ENCODE assay signal across 17 mouse cellular contexts in genomic region chr5:140661427-140661826, GRCm38 (mm10). TPM values are rescaled to one million over a fixed set of nuclear protein-coding genes. Genes with fewer than 3 reads are reported as not detected.
DNase-seq lines count a peak whose midpoint lies in the region; ATAC-seq lines count a peak whose summit lies in the region.
"Had no signal": no experiment of that assay in that cellular context is flagged by ENCODE, and none has a peak within 500 bp of the region (broad histone marks: within the 10 kb centered on the region; RNA-seq: fewer than 3 reads in every experiment).

No protein-coding gene starts in this region.

- no peak overlapping the region for H3K4me3 ChIP-seq in heart, embryonic 15.5 days
- no peak overlapping the region for H3K4me3 ChIP-seq in midbrain, embryonic 16.5 days (ENCODE audit: low read depth, low read length)
- no peak overlapping the region for H3K4me3 ChIP-seq in midbrain, embryonic 10.5 days
- no peak overlapping the region for H3K4me3 ChIP-seq in forebrain, embryonic 12.5 days (replicated peaks)
- H3K4me3 ChIP-seq in intestine, embryonic 15.5 days (replicated peaks), result no peak overlapping the region
- H3K4me3 ChIP-seq in embryonic facial prominence, embryonic 10.5 days, result no peak overlapping the region
- H3K4me3 ChIP-seq: gastrocnemius, adult 2 months; limb, embryonic 15.5 days; megakaryocyte, embryonic 14.5 days had no signal

- peaks cover 37% of the 10 kb centered on the region for H3K4me1 ChIP-seq in heart, embryonic 15.5 days (replicated peaks)
- peaks cover 22% of the 10 kb centered on the region for H3K4me1 ChIP-seq in midbrain, embryonic 16.5 days (ENCODE audit: control insufficient read depth, insufficient read depth, low read length)
- peaks cover 15% of the 10 kb centered on the region for H3K4me1 ChIP-seq in midbrain, embryonic 10.5 days
- H3K4me1 ChIP-seq in forebrain, embryonic 12.5 days, result peaks cover 49% of the 10 kb centered on the region
- H3K4me1 ChIP-seq in intestine, embryonic 15.5 days (replicated peaks), result peaks cover 43% of the 10 kb centered on the region
- H3K4me1 ChIP-seq in embryonic facial prominence, embryonic 10.5 days, result peaks cover 36% of the 10 kb centered on the region

- peak overlapping the region; percentile 19 for H3K4me2 ChIP-seq in heart, embryonic 15.5 days
- H3K4me2 ChIP-seq in midbrain, embryonic 16.5 days (ENCODE audit: low read length), result no peak overlapping the region
- H3K4me2 ChIP-seq in forebrain, embryonic 12.5 days, result no peak overlapping the region
- 0 out of 2 replicates have a peak overlapping the region, but pooled peaks have one; percentile 1 for H3K4me2 ChIP-seq in intestine, embryonic 15.5 days (replicated peaks)
- H3K4me2 ChIP-seq: limb, embryonic 15.5 days had no signal

- no peaks in the 10 kb centered on the region for H3K36me3 ChIP-seq in heart, embryonic 15.5 days
- peaks cover 5% of the 10 kb centered on the region; the same call in 1 of the 2 replicates for H3K36me3 ChIP-seq in midbrain, embryonic 16.5 days (ENCODE audit: control insufficient read depth, insufficient read depth, low read length)
- peaks cover 13% of the 10 kb centered on the region for H3K36me3 ChIP-seq in midbrain, embryonic 10.5 days
- 0 out of 2 replicates have a peak, but pooled peaks cover 12% of the 10 kb centered on the region for H3K36me3 ChIP-seq in forebrain, embryonic 12.5 days (replicated peaks)
- no peaks in the 10 kb centered on the region for H3K36me3 ChIP-seq in intestine, embryonic 15.5 days
- peaks cover 8% of the 10 kb centered on the region for H3K36me3 ChIP-seq in embryonic facial prominence, embryonic 10.5 days (replicated peaks)

- WGBS in heart, embryonic 15.5 days, result 46% methylated on average over 8 of the region's 8 CpGs
- WGBS in midbrain, embryonic 16.5 days, result 70% methylated on average over 8 of the region's 8 CpGs
- WGBS in midbrain, embryonic 10.5 days, result 84% methylated on average over 8 of the region's 8 CpGs
- WGBS in forebrain, embryonic 12.5 days, result 76% methylated on average over 8 of the region's 8 CpGs
- 50% methylated on average over 8 of the region's 8 CpGs for WGBS in intestine, embryonic 15.5 days
- 76% methylated on average over 8 of the region's 8 CpGs for WGBS in embryonic facial prominence, embryonic 10.5 days

- no peaks in the 10 kb centered on the region for H3K9me3 ChIP-seq in heart, embryonic 15.5 days (replicated peaks)
- H3K9me3 ChIP-seq in midbrain, embryonic 16.5 days (replicated peaks; ENCODE audit: control insufficient read depth, low read length, poor library complexity, severe bottlenecking), result no peaks in the 10 kb centered on the region
- H3K9me3 ChIP-seq in midbrain, embryonic 10.5 days (replicated peaks), result no peaks in the 10 kb centered on the region
- H3K9me3 ChIP-seq in forebrain, embryonic 12.5 days, result no peaks in the 10 kb centered on the region
- H3K9me3 ChIP-seq in intestine, embryonic 15.5 days, result no peaks in the 10 kb centered on the region
- no peaks in the 10 kb centered on the region for H3K9me3 ChIP-seq in embryonic facial prominence, embryonic 10.5 days
- H3K9me3 ChIP-seq: limb, embryonic 15.5 days; megakaryocyte, embryonic 14.5 days had no signal

- peak overlapping the region; percentile 57; the same call in 1 of the 2 replicates for H3K27ac ChIP-seq in heart, embryonic 15.5 days
- H3K27ac ChIP-seq in midbrain, embryonic 16.5 days (ENCODE audit: low read length), result peak overlapping the region; percentile 57
- no peak overlapping the region for H3K27ac ChIP-seq in midbrain, embryonic 10.5 days (replicated peaks)
- peak overlapping the region; percentile 78 for H3K27ac ChIP-seq in forebrain, embryonic 12.5 days
- peak overlapping the region; percentile 44; the same call in 1 of the 2 replicates for H3K27ac ChIP-seq in intestine, embryonic 15.5 days
- H3K27ac ChIP-seq in embryonic facial prominence, embryonic 10.5 days (replicated peaks), result no peak overlapping the region
- H3K27ac ChIP-seq: gastrocnemius, adult 2 months; limb, embryonic 15.5 days had no signal

- H3K9ac ChIP-seq in heart, embryonic 15.5 days, result 0 out of 2 replicates have a peak overlapping the region, but pooled peaks have one; percentile 1
- H3K9ac ChIP-seq in midbrain, embryonic 16.5 days (ENCODE audit: low read depth, low read length), result no peak overlapping the region
- H3K9ac ChIP-seq in forebrain, embryonic 12.5 days, result no peak overlapping the region; the same call in 1 of the 2 replicates
- no peak overlapping the region for H3K9ac ChIP-seq in intestine, embryonic 15.5 days
- H3K9ac ChIP-seq: limb, embryonic 15.5 days; liver, postnatal 0 days had no signal

- no peak for ATAC-seq in heart, embryonic 15.5 days (replicated peaks; ENCODE audit: insufficient number of reproducible peaks, insufficient read depth, low FRiP score, low read depth)
- no peak for ATAC-seq in midbrain, embryonic 16.5 days
- ATAC-seq in forebrain, embryonic 12.5 days (ENCODE audit: low FRiP score), result no peak
- ATAC-seq in intestine, embryonic 15.5 days, result no peak
- ATAC-seq: hindbrain, embryonic 16.5 days; liver, postnatal 0 days had no signal

- no peaks in the 10 kb centered on the region for H3K27me3 ChIP-seq in heart, embryonic 15.5 days
- no peaks in the 10 kb centered on the region for H3K27me3 ChIP-seq in midbrain, embryonic 16.5 days (ENCODE audit: control insufficient read depth, insufficient read depth, low read depth, low read length)
- no peaks in the 10 kb centered on the region for H3K27me3 ChIP-seq in midbrain, embryonic 10.5 days (ENCODE audit: low read depth, poor library complexity, severe bottlenecking)
- no peaks in the 10 kb centered on the region for H3K27me3 ChIP-seq in forebrain, embryonic 12.5 days
- no peaks in the 10 kb centered on the region for H3K27me3 ChIP-seq in intestine, embryonic 15.5 days (replicated peaks)
- peaks cover 12% of the 10 kb centered on the region; the same call in 1 of the 2 replicates for H3K27me3 ChIP-seq in embryonic facial prominence, embryonic 10.5 days (replicated peaks; ENCODE audit: low read depth, poor library complexity, severe bottlenecking)
- H3K27me3 ChIP-seq: limb, embryonic 15.5 days had no signal

- DNase-seq in heart, postnatal 4 days, result no peak
- no peak for DNase-seq in midbrain, embryonic 10.5 days (ENCODE audit: low spot score)
- no peak for DNase-seq in cerebellum, postnatal 4 days (ENCODE audit: low spot score in 2 of 2)
- no peak for DNase-seq in embryonic facial prominence, embryonic 10.5 days (ENCODE audit: low spot score)
- DNase-seq: cerebellum, adult 8-10 months; gastrocnemius, adult 2 months; kidney, adult 9 months; kidney, postnatal 36 days; liver, postnatal 0 days; lung, postnatal 14 days had no signal

RNA-seq across cellular contexts. Expression of gene Ttyh3, which starts 12.6 kb away (rescaled TPM):
- polyA plus RNA-seq in heart, embryonic 15.5 days (2015; fragmentation: Nextera tagmentation; extraction: Ambion mirVana), result 20.3 and 28.9 TPM in 2 replicates
- total RNA-seq in heart, postnatal 4 days (2021), result 10 to 100 TPM; 83.0 to 90.4 TPM
- 56.0 and 61.5 TPM in 2 replicates for polyA plus RNA-seq in midbrain, embryonic 16.5 days (2015; fragmentation: Nextera tagmentation; extraction: Ambion mirVana)
- polyA plus RNA-seq in midbrain, embryonic 10.5 days (2016; fragmentation: Nextera tagmentation; extraction: Ambion mirVana), result 28.6 and 36.2 TPM in 2 replicates
- 84.5 and 88.0 TPM in 2 replicates for polyA plus RNA-seq in forebrain, embryonic 12.5 days (2016; fragmentation: Nextera tagmentation; extraction: Ambion mirVana)
- polyA plus RNA-seq in intestine, embryonic 15.5 days (2015; fragmentation: Nextera tagmentation; extraction: Ambion mirVana), result 34.5 and 34.7 TPM in 2 replicates
- 33.4 and 35.5 TPM in 2 replicates for polyA plus RNA-seq in embryonic facial prominence, embryonic 10.5 days (2016; fragmentation: Nextera tagmentation; extraction: Ambion mirVana)

RNA-seq across cellular contexts. Expression of gene Iqce, which starts 40.8 kb away (rescaled TPM):
- polyA plus RNA-seq in heart, embryonic 15.5 days (2015; fragmentation: Nextera tagmentation; extraction: Ambion mirVana), result 8.2 and 10.0 TPM in 2 replicates
- total RNA-seq in heart, postnatal 4 days (2021), result 10 to 100 TPM; 11.3 to 12.8 TPM
- 30.5 and 31.5 TPM in 2 replicates for polyA plus RNA-seq in midbrain, embryonic 16.5 days (2015; fragmentation: Nextera tagmentation; extraction: Ambion mirVana)
- 23.6 and 27.6 TPM in 2 replicates for polyA plus RNA-seq in midbrain, embryonic 10.5 days (2016; fragmentation: Nextera tagmentation; extraction: Ambion mirVana)
- polyA plus RNA-seq in forebrain, embryonic 12.5 days (2016; fragmentation: Nextera tagmentation; extraction: Ambion mirVana), result 30.7 and 31.2 TPM in 2 replicates
- 18.8 and 19.4 TPM in 2 replicates for polyA plus RNA-seq in intestine, embryonic 15.5 days (2015; fragmentation: Nextera tagmentation; extraction: Ambion mirVana)
- 27.4 and 28.2 TPM in 2 replicates for polyA plus RNA-seq in embryonic facial prominence, embryonic 10.5 days (2016; fragmentation: Nextera tagmentation; extraction: Ambion mirVana)

RNA-seq across cellular contexts. Expression of gene Brat1, which starts 43.4 kb away (rescaled TPM):
- polyA plus RNA-seq in heart, embryonic 15.5 days (2015; fragmentation: Nextera tagmentation; extraction: Ambion mirVana), result 12.2 and 16.9 TPM in 2 replicates
- 1 to 10 TPM; 8.3 to 9.0 TPM for total RNA-seq in heart, postnatal 4 days (2021)
- polyA plus RNA-seq in midbrain, embryonic 16.5 days (2015; fragmentation: Nextera tagmentation; extraction: Ambion mirVana), result 21.8 and 24.8 TPM in 2 replicates
- 22.3 and 24.8 TPM in 2 replicates for polyA plus RNA-seq in midbrain, embryonic 10.5 days (2016; fragmentation: Nextera tagmentation; extraction: Ambion mirVana)
- 20.5 and 24.0 TPM in 2 replicates for polyA plus RNA-seq in forebrain, embryonic 12.5 days (2016; fragmentation: Nextera tagmentation; extraction: Ambion mirVana)
- 18.9 and 20.3 TPM in 2 replicates for polyA plus RNA-seq in intestine, embryonic 15.5 days (2015; fragmentation: Nextera tagmentation; extraction: Ambion mirVana)
- 22.8 and 24.9 TPM in 2 replicates for polyA plus RNA-seq in embryonic facial prominence, embryonic 10.5 days (2016; fragmentation: Nextera tagmentation; extraction: Ambion mirVana)

RNA-seq across cellular contexts. Expression of gene Lfng, which starts 54.3 kb away (rescaled TPM):
- 5.0 and 7.9 TPM in 2 replicates for polyA plus RNA-seq in heart, embryonic 15.5 days (2015; fragmentation: Nextera tagmentation; extraction: Ambion mirVana)
- total RNA-seq in heart, postnatal 4 days (2021), result 10 to 100 TPM; 11.6 to 12.1 TPM
- 18.4 and 23.1 TPM in 2 replicates for polyA plus RNA-seq in midbrain, embryonic 16.5 days (2015; fragmentation: Nextera tagmentation; extraction: Ambion mirVana)
- 43.7 and 50.8 TPM in 2 replicates for polyA plus RNA-seq in midbrain, embryonic 10.5 days (2016; fragmentation: Nextera tagmentation; extraction: Ambion mirVana)
- 30.9 and 32.8 TPM in 2 replicates for polyA plus RNA-seq in forebrain, embryonic 12.5 days (2016; fragmentation: Nextera tagmentation; extraction: Ambion mirVana)
- polyA plus RNA-seq in intestine, embryonic 15.5 days (2015; fragmentation: Nextera tagmentation; extraction: Ambion mirVana), result 14.8 and 16.0 TPM in 2 replicates
- 11.7 and 14.9 TPM in 2 replicates for polyA plus RNA-seq in embryonic facial prominence, embryonic 10.5 days (2016; fragmentation: Nextera tagmentation; extraction: Ambion mirVana)

Comparison
In these comparisons a context has a peak if more than half of its experiments do, and no peak if none do; other contexts are left out.
1. H3K27ac ChIP-seq: peak in heart, embryonic 15.5 days (single experiment), midbrain, embryonic 16.5 days (single experiment), forebrain, embryonic 12.5 days (single experiment) and intestine, embryonic 15.5 days (single experiment); none in midbrain, embryonic 10.5 days (single experiment) and embryonic facial prominence, embryonic 10.5 days (single experiment).
2. H3K4me2 ChIP-seq: peak in heart, embryonic 15.5 days (single experiment) and intestine, embryonic 15.5 days (single experiment); none in midbrain, embryonic 16.5 days (single experiment) and forebrain, embryonic 12.5 days (single experiment).